Mouse (Mus musculus) ES-E14 (cell line): ENCODE data around the gene Hmgb4.

Experiments
- CHD2 ChIP-seq: IDR thresholded peaks from 2 replicates; pipeline ENCODE4 v1.6.1; 2014; ENCODE audit warnings: mild to moderate bottlenecking, low read depth, low read length, inconsistent platforms
- HCFC1 ChIP-seq: IDR thresholded peaks from 2 replicates; pipeline ENCODE4 v1.6.1; 2012; ENCODE audit warnings: low read length, inconsistent platforms, borderline replicate concordance; ENCODE audit not compliant: insufficient read depth
- MAFK ChIP-seq: IDR thresholded peaks from 2 replicates; pipeline ENCODE4 v1.6.1; 2014; ENCODE audit warnings: mild to moderate bottlenecking, low read depth, low read length, inconsistent platforms; ENCODE audit not compliant: insufficient read depth
- ZC3H11A ChIP-seq: IDR thresholded peaks from 2 replicates; pipeline ENCODE4 v1.6.1; 2012; ENCODE audit warnings: low read depth, mild to moderate bottlenecking, inconsistent platforms, low read length, borderline replicate concordance
- ZNF384 ChIP-seq: IDR thresholded peaks from 2 replicates; pipeline ENCODE4 v1.6.1; 2012; ENCODE audit warnings: low read depth, low read length, inconsistent platforms

- TF ChIP-seq ZC3H11A (no peak), CHD2 (no peak), ZNF384 (no peak), MAFK (no peak), HCFC1 (no peak)
Observed at GRCm38 (mm10) chr4:128275116-128275515, 14.4 kb upstream of the Hmgb4 start.
